Comparison of ENCODE assay signal across 13 mouse cellular contexts in genomic region chr10:81184765-81185164, GRCm38 (mm10). TPM values are rescaled to one million over a fixed set of nuclear protein-coding genes. Genes with fewer than 3 reads are reported as not detected.
DNase-seq lines count a peak whose midpoint lies in the region; ATAC-seq and TF ChIP-seq lines count a peak whose summit lies in the region.
"Had no signal": no experiment of that assay in that cellular context is flagged by ENCODE, and none has a peak within 500 bp of the region (broad histone marks: within the 10 kb centered on the region; RNA-seq: fewer than 3 reads in every experiment).

No protein-coding gene starts in this region.

- H3K27ac ChIP-seq in heart, adult 2 months: peak overlapping the region; percentile 15; the same call in 1 of the 2 replicates
- H3K27ac ChIP-seq in midbrain, embryonic 10.5 days (replicated peaks): peak overlapping the region; percentile 43; the same call in 1 of the 2 replicates
- H3K27ac ChIP-seq in midbrain, postnatal 0 days (ENCODE audit: low read depth, low read length): no peak overlapping the region
- no peak overlapping the region for H3K27ac ChIP-seq in limb, embryonic 10.5 days
- peak overlapping the region; percentile 88 for H3K27ac ChIP-seq in stomach, embryonic 15.5 days
- H3K27ac ChIP-seq: macrophage had no signal

- no peak overlapping the region for H3K9ac ChIP-seq in heart, adult 2 months (ENCODE audit: low read depth, low read length)
- H3K9ac ChIP-seq in midbrain, postnatal 0 days (replicated peaks; ENCODE audit: low read length, poor library complexity, severe bottlenecking): no peak overlapping the region
- H3K9ac ChIP-seq in stomach, embryonic 15.5 days: no peak overlapping the region

- ATAC-seq in midbrain, postnatal 0 days (ENCODE audit: low FRiP score): no peak
- ATAC-seq in stomach, embryonic 15.5 days (ENCODE audit: insufficient read depth, low FRiP score, low read depth): no peak
- ATAC-seq: CD4-positive, CD25-positive, alpha-beta regulatory T cell, adult 4 months had no signal

- H3K9me3 ChIP-seq in midbrain, embryonic 10.5 days (replicated peaks): no peaks in the 10 kb centered on the region
- no peaks in the 10 kb centered on the region for H3K9me3 ChIP-seq in midbrain, postnatal 0 days (ENCODE audit: low read length)
- H3K9me3 ChIP-seq in limb, embryonic 10.5 days (replicated peaks): no peaks in the 10 kb centered on the region
- H3K9me3 ChIP-seq in stomach, embryonic 15.5 days: no peaks in the 10 kb centered on the region

- 15% methylated on average over 4 of the region's 4 CpGs for whole genome bisulfite sequencing in heart, adult 2 months
- WGBS in midbrain, embryonic 10.5 days: 73% methylated on average over 4 of the region's 4 CpGs
- 69% methylated on average over 4 of the region's 4 CpGs for WGBS in midbrain, postnatal 0 days
- 52% methylated on average over 4 of the region's 4 CpGs for WGBS in limb, embryonic 10.5 days
- WGBS in stomach, embryonic 15.5 days: 9% methylated on average over 4 of the region's 4 CpGs

- no peaks in the 10 kb centered on the region for H3K36me3 ChIP-seq in heart, adult 2 months (ENCODE audit: control insufficient read depth, insufficient read depth, low read length)
- peaks cover 75% of the 10 kb centered on the region for H3K36me3 ChIP-seq in midbrain, embryonic 10.5 days
- peaks cover 33% of the 10 kb centered on the region for H3K36me3 ChIP-seq in midbrain, postnatal 0 days (ENCODE audit: insufficient read depth, low read length)
- peaks cover 81% of the 10 kb centered on the region for H3K36me3 ChIP-seq in limb, embryonic 10.5 days
- H3K36me3 ChIP-seq in stomach, embryonic 15.5 days: peaks cover 40% of the 10 kb centered on the region

- DNase-seq in heart, adult 2 months: no peak
- no peak for DNase-seq in heart, adult 8-10 months (ENCODE audit: low spot score)
- peak; percentile 37 for DNase-seq in midbrain, embryonic 10.5 days (ENCODE audit: low spot score)
- no peak for DNase-seq in midbrain, postnatal 0 days (ENCODE audit: low spot score)
- DNase-seq in limb, embryonic 10.5 days (ENCODE audit: low spot score): no peak
- DNase-seq in cerebellum, adult 11-12 months: no peak
- DNase-seq in cerebellum, postnatal 14 days: no peak
- DNase-seq: gastrocnemius, postnatal 25 days had no signal

- no peaks in the 10 kb centered on the region for H3K27me3 ChIP-seq in heart, adult 2 months (ENCODE audit: control insufficient read depth, insufficient read depth, low read length)
- no peaks in the 10 kb centered on the region for H3K27me3 ChIP-seq in midbrain, embryonic 10.5 days (ENCODE audit: low read depth, poor library complexity, severe bottlenecking)
- H3K27me3 ChIP-seq in midbrain, postnatal 0 days (ENCODE audit: insufficient read depth, low read length): no peaks in the 10 kb centered on the region
- H3K27me3 ChIP-seq in limb, embryonic 10.5 days (ENCODE audit: low read depth, poor library complexity, severe bottlenecking): no peaks in the 10 kb centered on the region
- H3K27me3 ChIP-seq in stomach, embryonic 15.5 days (replicated peaks): no peaks in the 10 kb centered on the region

- no peak for TF ChIP-seq POLR2A in heart, adult 2 months (IDR thresholded peaks at IDR 0.05; ENCODE audit: insufficient read depth, low read depth, low read length)

- peaks cover 7% of the 10 kb centered on the region for H3K4me1 ChIP-seq in heart, adult 2 months (ENCODE audit: control insufficient read depth, insufficient read depth, low read length)
- H3K4me1 ChIP-seq in midbrain, embryonic 10.5 days: peaks cover 38% of the 10 kb centered on the region
- peaks cover 3% of the 10 kb centered on the region; the same call in 1 of the 2 replicates for H3K4me1 ChIP-seq in midbrain, postnatal 0 days (ENCODE audit: insufficient read depth, low read length)
- peaks cover 36% of the 10 kb centered on the region for H3K4me1 ChIP-seq in limb, embryonic 10.5 days
- H3K4me1 ChIP-seq in stomach, embryonic 15.5 days: peaks cover 22% of the 10 kb centered on the region

- 0 out of 2 replicates have a peak, but pooled peaks cover 2% of the 10 kb centered on the region for H3K79me2 ChIP-seq in heart, adult 2 months (replicated peaks; ENCODE audit: control insufficient read depth, insufficient read depth, low read length)

- H3K4me2 ChIP-seq in midbrain, postnatal 0 days (ENCODE audit: low read depth, low read length, poor library complexity, severe bottlenecking): no peak overlapping the region
- peak overlapping the region; percentile 69; the same call in 1 of the 2 replicates for H3K4me2 ChIP-seq in stomach, embryonic 15.5 days

- TF ChIP-seq EP300 in heart, adult 2 months (IDR thresholded peaks at IDR 0.05; ENCODE audit: insufficient read depth, low read depth, low read length): no peak

- TF ChIP-seq CTCF in heart, adult 2 months (IDR thresholded peaks at IDR 0.05): no peak
- no peak for TF ChIP-seq CTCF in midbrain, postnatal 0 days (IDR thresholded peaks at IDR 0.05)

- intact Hi-C loops in heart, adult 2 months (cut with DNase I): no loop called here

- no peak overlapping the region for H3K4me3 ChIP-seq in heart, adult 2 months
- 0 out of 2 replicates have a peak overlapping the region, but pooled peaks have one; percentile 73 for H3K4me3 ChIP-seq in midbrain, embryonic 10.5 days
- H3K4me3 ChIP-seq in midbrain, postnatal 0 days (ENCODE audit: low read depth, low read length): no peak overlapping the region
- 0 out of 2 replicates have a peak overlapping the region, but pooled peaks have one; percentile 1 for H3K4me3 ChIP-seq in limb, embryonic 10.5 days
- H3K4me3 ChIP-seq in stomach, embryonic 15.5 days (replicated peaks): no peak overlapping the region

RNA-seq across cellular contexts. Expression of gene 4930442H23Rik, which starts 1.1 kb away (rescaled TPM):
- total RNA-seq in heart, adult 2 months (2021): not detected
- polyA plus RNA-seq in heart, adult 2 months (2012; rRNA removed): not detected in 2 replicates
- total RNA-seq in heart, adult 8-10 months (2022): not detected
- polyA plus RNA-seq in midbrain, embryonic 10.5 days (2016; fragmentation: Nextera tagmentation; extraction: Ambion mirVana): 0.09 TPM in 1 of 2 replicates, not detected in the other
- not detected in 2 replicates for total RNA-seq in midbrain, postnatal 0 days (2014; rRNA removed)
- not detected in 2 replicates for polyA plus RNA-seq in midbrain, postnatal 0 days (2015; fragmentation: Nextera tagmentation; extraction: Ambion mirVana)
- not detected in 2 replicates for polyA plus RNA-seq in limb, embryonic 10.5 days (2016; fragmentation: Nextera tagmentation; extraction: Ambion mirVana)
- polyA plus RNA-seq in stomach, embryonic 15.5 days (2015; fragmentation: Nextera tagmentation; extraction: Ambion mirVana): 0.10 TPM in 1 of 2 replicates, not detected in the other
- total RNA-seq: adrenal gland, adult 18-20 months; gastrocnemius, postnatal 25 days had no signal
- polyA plus RNA-seq: CD4-positive, CD25-positive, alpha-beta regulatory T cell, adult 4 months; macrophage; neural tube, embryonic 14.5 days had no signal

RNA-seq across cellular contexts. Expression of gene Dapk3, which starts 2.0 kb away (rescaled TPM):
- 10 to 100 TPM; 27.8 to 29.0 TPM for total RNA-seq in heart, adult 2 months (2021)
- polyA plus RNA-seq in heart, adult 2 months (2012; rRNA removed): 30.6 and 35.5 TPM in 2 replicates
- total RNA-seq in heart, adult 8-10 months (2022): 10 to 100 TPM; 26.3 to 35.5 (median 29.8) TPM
- 52.7 and 53.3 TPM in 2 replicates for polyA plus RNA-seq in midbrain, embryonic 10.5 days (2016; fragmentation: Nextera tagmentation; extraction: Ambion mirVana)
- total RNA-seq in midbrain, postnatal 0 days (2014; rRNA removed): 56.7 and 88.8 TPM in 2 replicates
- polyA plus RNA-seq in midbrain, postnatal 0 days (2015; fragmentation: Nextera tagmentation; extraction: Ambion mirVana): 59.1 and 60.9 TPM in 2 replicates
- polyA plus RNA-seq in limb, embryonic 10.5 days (2016; fragmentation: Nextera tagmentation; extraction: Ambion mirVana): 46.5 and 52.0 TPM in 2 replicates
- polyA plus RNA-seq in stomach, embryonic 15.5 days (2015; fragmentation: Nextera tagmentation; extraction: Ambion mirVana): 61.9 and 65.4 TPM in 2 replicates

RNA-seq across cellular contexts. Expression of gene Eef2, which starts 8.3 kb away (rescaled TPM):
- 1,000 to 10,000 TPM; 1,027 to 1,244 TPM for total RNA-seq in heart, adult 2 months (2021)
- polyA plus RNA-seq in heart, adult 2 months (2012; rRNA removed): 887 and 1,187 TPM in 2 replicates
- 1,000 to 10,000 TPM; 1,076 to 1,267 (median 1,170) TPM for total RNA-seq in heart, adult 8-10 months (2022)
- polyA plus RNA-seq in midbrain, embryonic 10.5 days (2016; fragmentation: Nextera tagmentation; extraction: Ambion mirVana): 528 and 571 TPM in 2 replicates
- 2,062 and 2,304 TPM in 2 replicates for total RNA-seq in midbrain, postnatal 0 days (2014; rRNA removed)
- polyA plus RNA-seq in midbrain, postnatal 0 days (2015; fragmentation: Nextera tagmentation; extraction: Ambion mirVana): 440 and 459 TPM in 2 replicates
- 575 and 611 TPM in 2 replicates for polyA plus RNA-seq in limb, embryonic 10.5 days (2016; fragmentation: Nextera tagmentation; extraction: Ambion mirVana)
- 517 and 544 TPM in 2 replicates for polyA plus RNA-seq in stomach, embryonic 15.5 days (2015; fragmentation: Nextera tagmentation; extraction: Ambion mirVana)

RNA-seq across cellular contexts. Expression of gene Pias4, which starts 17.0 kb away (rescaled TPM):
- 10 to 100 TPM; 14.1 to 16.5 TPM for total RNA-seq in heart, adult 2 months (2021)
- polyA plus RNA-seq in heart, adult 2 months (2012; rRNA removed): 22.3 and 23.3 TPM in 2 replicates
- 10 to 100 TPM; 16.8 to 18.6 (median 17.0) TPM for total RNA-seq in heart, adult 8-10 months (2022)
- polyA plus RNA-seq in midbrain, embryonic 10.5 days (2016; fragmentation: Nextera tagmentation; extraction: Ambion mirVana): 61.4 and 68.5 TPM in 2 replicates
- total RNA-seq in midbrain, postnatal 0 days (2014; rRNA removed): 31.2 and 38.0 TPM in 2 replicates
- polyA plus RNA-seq in midbrain, postnatal 0 days (2015; fragmentation: Nextera tagmentation; extraction: Ambion mirVana): 30.1 and 31.3 TPM in 2 replicates
- 73.6 and 73.9 TPM in 2 replicates for polyA plus RNA-seq in limb, embryonic 10.5 days (2016; fragmentation: Nextera tagmentation; extraction: Ambion mirVana)
- 41.8 and 44.9 TPM in 2 replicates for polyA plus RNA-seq in stomach, embryonic 15.5 days (2015; fragmentation: Nextera tagmentation; extraction: Ambion mirVana)

RNA-seq across cellular contexts. Expression of gene Nmrk2, which starts 17.1 kb away (rescaled TPM):
- total RNA-seq in heart, adult 2 months (2021): 1 to 10 TPM; 8.7 to 8.8 TPM
- 4.7 and 6.3 TPM in 2 replicates for polyA plus RNA-seq in heart, adult 2 months (2012; rRNA removed)
- total RNA-seq in heart, adult 8-10 months (2022): 10 to 100 TPM in 1 of 4 experiments, 1 to 10 TPM in 3; 5.8 to 18.8 (median 8.2) TPM
- polyA plus RNA-seq in midbrain, embryonic 10.5 days (2016; fragmentation: Nextera tagmentation; extraction: Ambion mirVana): not detected in 2 replicates
- total RNA-seq in midbrain, postnatal 0 days (2014; rRNA removed): not detected in 2 replicates
- 0.14 TPM in 1 of 2 replicates, not detected in the other for polyA plus RNA-seq in midbrain, postnatal 0 days (2015; fragmentation: Nextera tagmentation; extraction: Ambion mirVana)
- not detected in 2 replicates for polyA plus RNA-seq in limb, embryonic 10.5 days (2016; fragmentation: Nextera tagmentation; extraction: Ambion mirVana)
- 0.18 and 0.26 TPM in 2 replicates for polyA plus RNA-seq in stomach, embryonic 15.5 days (2015; fragmentation: Nextera tagmentation; extraction: Ambion mirVana)
- total RNA-seq: adrenal gland, adult 18-20 months had no signal
- polyA plus RNA-seq: macrophage; neural tube, embryonic 14.5 days had no signal

Comparison
In these comparisons a context has a peak if more than half of its experiments do, and no peak if none do; other contexts are left out.
1. H3K27ac ChIP-seq: peak in heart, adult 2 months (single experiment), midbrain, embryonic 10.5 days (single experiment) and stomach, embryonic 15.5 days (single experiment); none in midbrain, postnatal 0 days (single experiment) and limb, embryonic 10.5 days (single experiment).
2. H3K4me3 ChIP-seq: peak in midbrain, embryonic 10.5 days (single experiment) and limb, embryonic 10.5 days (single experiment); none in heart, adult 2 months (single experiment), midbrain, postnatal 0 days (single experiment) and stomach, embryonic 15.5 days (single experiment).